Mouse (Mus musculus): ENCODE data around the gene Cabp4. TPM values are rescaled to one million over a fixed set of nuclear protein-coding genes. Genes with fewer than 3 reads are reported as not detected.
A peak's percentile ranks its signal among the peaks of the same experiment; 100 is the strongest.

The Cabp4 gene
- total and polyA plus RNA-seq, 3 experiments, result 2.8 to 11.8 (median 6.4) TPM

DNA sequence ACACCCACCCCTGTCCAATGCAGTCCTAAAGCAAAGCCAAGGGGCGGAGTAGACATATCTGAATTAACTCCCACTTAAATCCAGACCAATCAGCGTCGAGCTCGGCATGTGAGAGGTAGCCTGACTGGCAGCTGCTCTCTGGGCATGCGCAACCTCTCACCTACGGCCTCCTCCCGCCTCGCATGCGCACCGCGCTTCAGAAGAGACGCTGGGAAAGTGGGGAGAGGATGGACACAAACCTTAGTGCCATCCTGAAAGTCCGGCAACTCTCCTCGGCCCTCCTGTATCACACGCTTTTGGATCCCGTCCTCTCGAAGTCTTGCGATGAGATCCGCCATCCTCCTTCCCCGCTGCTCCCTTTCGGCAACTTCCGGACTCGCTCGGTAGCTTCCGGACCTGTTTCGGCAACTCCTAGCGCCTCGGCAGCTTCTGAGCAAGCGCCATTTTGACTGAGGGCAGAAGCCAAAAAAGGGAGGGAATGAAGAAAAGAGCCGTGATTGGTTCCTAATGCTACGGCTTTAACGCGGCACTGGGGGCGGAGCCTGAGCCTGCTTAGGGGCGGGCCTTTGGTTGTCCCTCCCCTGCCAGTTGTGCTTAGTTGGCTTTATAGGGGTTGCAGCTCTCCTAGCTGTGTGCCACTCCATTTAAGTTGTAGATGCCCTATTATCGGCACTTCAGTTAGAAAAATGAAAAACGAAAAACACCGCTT is 22.6 kb downstream of the Cabp4 start:
- peak overlapping the region; percentile 33; the same call in 1 of the 2 replicates for H3K9ac ChIP-seq (ENCODE audit: insufficient read depth, low read depth)
- DNase-seq (ENCODE audit: extremely low read depth), result peak; percentile 99
- H3K27ac ChIP-seq (ENCODE audit: insufficient read depth, low read depth), result peak overlapping the region; percentile 58
- H3K4me1 ChIP-seq (ENCODE audit: control insufficient read depth in 1 of 2, insufficient read depth in 2 of 2), result peaks cover 17 to 69% of the 10 kb centered on the region in 2 experiments
- H3K79me2 ChIP-seq (replicated peaks; ENCODE audit: control insufficient read depth, extremely low read depth, insufficient read depth, poor library complexity, severe bottlenecking), result peaks cover 6% of the 10 kb centered on the region; the same call in 1 of the 2 replicates
- H3K36me3 ChIP-seq (replicated peaks in 1 of 2; ENCODE audit: control insufficient read depth in 1 of 2, insufficient read depth in 1 of 2, low read length in 1 of 2), result peaks cover 17 to 32% of the 10 kb centered on the region in 2 experiments
- peak overlapping the region; percentile 27 to 63 (median 49) for H3K4me3 ChIP-seq (replicated peaks in 1 of 3; ENCODE audit: low read depth in 2 of 3, low read length in 2 of 3, poor library complexity in 1 of 3)
- H3K4me2 ChIP-seq (ENCODE audit: insufficient read depth, low read depth, poor library complexity, severe bottlenecking), result peak overlapping the region; percentile 21; the same call in 1 of the 2 replicates
- dilution Hi-C loops (cut with MboI; ENCODE audit: extremely low pct_ligation_motif_present, extremely low pct_unique_long_range_greater_than_20kb, low sequenced_read_pairs) (no loop called here), in situ Hi-C loops (cut with MboI; ENCODE audit: low pct_ligation_motif_present, low pct_unique_long_range_greater_than_20kb, low sequenced_read_pairs) (no loop called here)
- no peak for TF ChIP-seq POLR2AphosphoS2 (IDR thresholded peaks at IDR 0.05; ENCODE audit: low read depth, low read length)
- TF ChIP-seq SMC3 (IDR thresholded peaks at IDR 0.05; ENCODE audit: low read depth, low read length), result no peak
- no peak for TF ChIP-seq JUND (conservative IDR thresholded peaks at IDR 0.05; ENCODE audit: low read depth, low read length)
- TF ChIP-seq ZKSCAN1 (IDR thresholded peaks at IDR 0.05; ENCODE audit: borderline replicate concordance, low read depth, low read length), result no peak
- no peak; the same call in 1 of the 2 replicates for TF ChIP-seq MAZ (IDR thresholded peaks at IDR 0.05; ENCODE audit: low read depth, low read length)
- peak; percentile 59 for TF ChIP-seq NELFE (IDR thresholded peaks at IDR 0.05; ENCODE audit: low read depth, low read length)
- no peak; the same call in 1 of the 2 replicates for TF ChIP-seq GABPA (IDR thresholded peaks at IDR 0.05; ENCODE audit: insufficient replicate concordance, low read depth, low read length)
- peak; percentile 95 for TF ChIP-seq NRF1 (IDR thresholded peaks at IDR 0.05; ENCODE audit: low read depth, low read length)
- peak; percentile 95 for TF ChIP-seq HCFC1 (IDR thresholded peaks at IDR 0.05; ENCODE audit: low read depth, low read length)
- no peak for TF ChIP-seq RAD21 (IDR thresholded peaks at IDR 0.05; ENCODE audit: low read depth, low read length)
- peak; percentile 25; the same call in 1 of the 2 replicates for TF ChIP-seq IRF4 (IDR thresholded peaks at IDR 0.05; ENCODE audit: low read depth, low read length)
- TF ChIP-seq POLR2A (IDR thresholded peaks at IDR 0.05; ENCODE audit: low read depth, low read length), result peak; percentile 72
- TF ChIP-seq PAX5 (IDR thresholded peaks at IDR 0.05; ENCODE audit: low read length), result no peak
- 0 out of 2 replicates have a peak, but pooled peaks have one; percentile 41 for TF ChIP-seq SIN3A (IDR thresholded peaks at IDR 0.05; ENCODE audit: low read length)
- TF ChIP-seq UBTF (IDR thresholded peaks at IDR 0.05; ENCODE audit: low read depth, low read length), result no peak
- 0 out of 2 replicates have a peak, but pooled peaks have one; percentile 62 for TF ChIP-seq ZMIZ1 (IDR thresholded peaks at IDR 0.05; ENCODE audit: low read depth, low read length)
- TF ChIP-seq ZC3H11A (IDR thresholded peaks at IDR 0.05; ENCODE audit: low read depth, low read length), result no peak
- peak; percentile 34; the same call in 1 of the 2 replicates for TF ChIP-seq ETS1 (conservative IDR thresholded peaks at IDR 0.05; ENCODE audit: low read depth, low read length)
- peak; percentile 41; the same call in 1 of the 2 replicates for TF ChIP-seq USF2 (conservative IDR thresholded peaks at IDR 0.05; ENCODE audit: low read depth, low read length)
- no peak for TF ChIP-seq E2F4 (IDR thresholded peaks at IDR 0.05; ENCODE audit: insufficient replicate concordance, low read depth, low read length)
- no peak for TF ChIP-seq MXI1 (IDR thresholded peaks at IDR 0.05; ENCODE audit: low read depth, low read length)
- no peak for TF ChIP-seq JUN (IDR thresholded peaks at IDR 0.05; ENCODE audit: insufficient read depth, low read depth, low read length)
- TF ChIP-seq BHLHE40 (IDR thresholded peaks at IDR 0.05; ENCODE audit: low read depth, low read length), result no peak
- TF ChIP-seq TCF12 (IDR thresholded peaks at IDR 0.05; ENCODE audit: low read depth, low read length), result peak; percentile 85
- TF ChIP-seq ELF1 (IDR thresholded peaks at IDR 0.05; ENCODE audit: low read depth, low read length), result peak; percentile 93
- peak; percentile 46; the same call in 1 of the 2 replicates for TF ChIP-seq MAFK (IDR thresholded peaks at IDR 0.05; ENCODE audit: insufficient replicate concordance, low read length)
- TF ChIP-seq CTCF (conservative IDR thresholded peaks at IDR 0.05 in 1 of 2, IDR thresholded peaks at IDR 0.05 in 1 of 2; ENCODE audit: low read depth in 2 of 2, low read length in 2 of 2), result no peak
- no peak for TF ChIP-seq EP300 (IDR thresholded peaks at IDR 0.05; ENCODE audit: low read length)
- TF ChIP-seq TBP (conservative IDR thresholded peaks at IDR 0.05; ENCODE audit: low read depth, low read length), result 0 out of 2 replicates have a peak, but pooled peaks have one; percentile 56
- peak; percentile 88 for TF ChIP-seq KAT2A (IDR thresholded peaks at IDR 0.05; ENCODE audit: insufficient replicate concordance, low read length)
- no peak for TF ChIP-seq USF1 (IDR thresholded peaks at IDR 0.05; ENCODE audit: low read depth, low read length)
- TF ChIP-seq RCOR1 (conservative IDR thresholded peaks at IDR 0.05; ENCODE audit: low read depth, low read length), result no peak
- TF ChIP-seq MAX (IDR thresholded peaks at IDR 0.05; ENCODE audit: low read length), result peak; percentile 100
- TF ChIP-seq MYC (IDR thresholded peaks at IDR 0.05; ENCODE audit: low read depth, low read length), result no peak
- no peak; the same call in 1 of the 2 replicates for TF ChIP-seq MEF2A (IDR thresholded peaks at IDR 0.05; ENCODE audit: borderline replicate concordance, low read depth, low read length)
- TF ChIP-seq ZNF384 (IDR thresholded peaks at IDR 0.05; ENCODE audit: low read depth, low read length), result peak; percentile 37; the same call in 1 of the 2 replicates
- TF ChIP-seq CHD1 (IDR thresholded peaks at IDR 0.05; ENCODE audit: low read depth, low read length), result no peak
- TF ChIP-seq CHD2 (IDR thresholded peaks at IDR 0.05; ENCODE audit: low read length), result peak; percentile 70; the same call in 1 of the 2 replicates
- H3K9me3 ChIP-seq (replicated peaks; ENCODE audit: low read length), result no peaks in the 10 kb centered on the region
- H3K27me3 ChIP-seq (replicated peaks), result no peaks in the 10 kb centered on the region

All from CH12.LX (cell line).